Mouse (Mus musculus): Measurements from ENCODE around the gene Msi2.

Gene Msi2

DNA sequence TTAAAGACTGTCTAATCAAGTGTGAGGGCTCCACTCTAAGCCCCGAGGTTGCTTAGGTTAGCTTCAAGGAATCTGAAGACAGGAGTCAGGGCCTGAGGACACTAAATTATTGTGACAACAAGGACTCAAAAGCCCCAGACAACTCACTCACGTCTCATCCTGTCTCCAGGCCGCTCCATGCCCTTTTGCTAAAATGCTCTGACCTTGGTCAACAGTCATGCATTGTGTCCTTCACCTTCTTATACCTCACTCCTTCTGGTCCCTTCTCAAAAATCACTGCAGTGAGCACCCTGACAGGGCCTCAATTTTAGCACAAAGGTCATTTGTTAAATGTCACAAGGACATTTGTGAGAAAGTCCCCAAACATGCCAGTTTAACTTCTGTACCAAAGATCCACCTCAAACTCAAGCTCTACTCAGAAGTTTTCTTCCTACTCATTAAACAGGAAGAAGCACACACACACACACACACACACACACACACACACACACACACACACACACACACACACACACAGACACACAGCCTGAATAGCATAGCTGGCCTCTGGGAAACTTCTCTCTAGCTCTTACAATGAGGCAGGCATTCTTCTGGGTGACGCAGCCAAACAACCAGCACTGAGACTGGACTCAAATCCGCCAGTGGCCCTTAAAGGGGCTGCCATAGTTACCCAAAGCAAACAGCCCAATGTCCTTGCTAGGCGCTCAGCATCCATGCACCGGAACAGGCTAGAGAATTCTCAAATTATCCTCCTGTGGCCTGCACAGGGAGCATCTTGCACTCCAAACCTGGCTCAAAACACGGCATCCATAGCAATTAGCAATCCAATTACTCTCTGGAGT, 178.5 kb downstream of the Msi2 start:
- DNase-seq (ENCODE audit: low read depth), result no peak

- DNase-seq (ENCODE audit: low read depth), result no peak
Measured at GRCm38 (mm10) chr11:88538710-88539340, 179.5 kb downstream of the Msi2 start.

- DNase-seq (ENCODE audit: low read depth), result no peak
Measured at GRCm38 (mm10) chr11:88537344-88537743, 181.0 kb downstream of the Msi2 start.

- no peak for DNase-seq (ENCODE audit: low read depth)
Measured at GRCm38 (mm10) chr11:88536861-88537260, 181.5 kb downstream of the Msi2 start.

GRCm38 (mm10) chr11:88534331-88534929, 183.9 kb downstream of the Msi2 start:
- no peak for DNase-seq (ENCODE audit: low read depth)

GRCm38 (mm10) chr11:88532016-88532415, 186.3 kb downstream of the Msi2 start:
- no peak for DNase-seq (ENCODE audit: low read depth)

DNA sequence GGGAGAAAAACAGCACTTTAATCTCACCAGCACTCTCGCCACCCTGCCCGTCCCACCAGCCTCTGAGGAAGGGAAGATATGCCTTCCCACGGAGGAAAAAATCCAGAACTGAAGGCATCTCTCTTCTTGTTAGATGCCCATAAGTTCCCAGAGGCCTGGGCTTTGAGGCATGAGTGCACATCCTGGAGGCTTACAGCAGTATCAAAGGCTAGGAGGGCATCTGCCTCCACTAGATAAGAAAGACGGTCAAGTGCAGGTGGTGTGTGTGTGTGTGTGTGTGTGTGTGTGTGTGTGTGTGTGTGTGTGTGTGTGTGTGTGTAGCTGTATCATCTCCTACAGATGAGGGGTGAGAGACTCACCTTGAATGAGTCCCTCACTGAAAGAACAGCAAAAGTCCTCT, 188.3 kb downstream of the Msi2 start:
- peak; percentile 44 for DNase-seq (ENCODE audit: low read depth)

DNA sequence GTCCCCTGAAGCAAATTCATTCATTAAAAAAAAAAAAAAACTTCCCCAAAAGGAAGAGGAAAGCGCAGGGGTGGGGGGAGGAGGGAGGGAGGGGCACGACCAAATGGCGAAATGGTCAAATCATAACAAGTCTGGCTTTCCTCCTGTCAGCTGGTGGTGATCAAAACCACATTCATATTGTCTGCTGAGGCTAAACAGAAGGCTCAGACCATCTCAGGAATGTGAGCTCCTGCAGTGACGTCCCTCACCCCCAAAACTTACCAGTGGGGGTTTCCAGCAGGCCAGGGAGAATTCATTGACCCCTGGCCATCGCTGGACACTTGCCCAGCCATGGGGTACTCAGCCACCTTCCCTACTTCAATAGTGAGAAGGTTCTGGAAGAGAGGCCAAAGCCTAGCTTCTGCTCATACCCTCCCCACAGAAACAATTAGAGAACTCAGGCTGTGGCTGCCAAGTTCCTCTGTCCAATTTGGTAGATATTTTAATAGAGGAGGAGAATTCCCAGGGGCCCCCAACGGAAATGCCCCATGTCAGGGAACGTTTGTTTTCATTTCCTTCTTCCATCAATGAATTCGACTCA, 189.7 kb downstream of the Msi2 start:
- DNase-seq (ENCODE audit: low read depth), result no peak

GRCm38 (mm10) chr11:88526711-88527110, 191.6 kb downstream of the Msi2 start:
- no peak for DNase-seq (ENCODE audit: low read depth)

- DNase-seq (ENCODE audit: low read depth), result no peak
Measured at GRCm38 (mm10) chr11:88524790-88525575, 193.3 kb downstream of the Msi2 start.

DNA sequence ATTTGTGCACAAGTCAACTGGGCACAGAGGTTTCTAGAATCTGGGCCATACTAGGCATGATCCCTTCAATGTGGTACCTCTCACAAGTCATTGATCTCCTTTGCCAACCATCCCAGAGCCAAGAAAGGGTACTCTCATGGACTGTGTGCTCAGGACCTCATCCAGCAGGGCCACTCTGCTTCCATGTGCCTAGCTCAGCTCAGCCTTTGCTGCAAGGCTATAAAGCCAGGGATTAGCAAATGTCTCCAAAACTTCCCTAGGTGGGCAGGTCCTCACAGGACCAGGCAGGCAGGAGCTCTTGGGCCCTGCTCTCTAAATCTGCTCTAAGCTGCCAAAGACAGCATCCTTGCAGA, 193.9 kb downstream of the Msi2 start:
- no peak for DNase-seq (ENCODE audit: low read depth)

DNA sequence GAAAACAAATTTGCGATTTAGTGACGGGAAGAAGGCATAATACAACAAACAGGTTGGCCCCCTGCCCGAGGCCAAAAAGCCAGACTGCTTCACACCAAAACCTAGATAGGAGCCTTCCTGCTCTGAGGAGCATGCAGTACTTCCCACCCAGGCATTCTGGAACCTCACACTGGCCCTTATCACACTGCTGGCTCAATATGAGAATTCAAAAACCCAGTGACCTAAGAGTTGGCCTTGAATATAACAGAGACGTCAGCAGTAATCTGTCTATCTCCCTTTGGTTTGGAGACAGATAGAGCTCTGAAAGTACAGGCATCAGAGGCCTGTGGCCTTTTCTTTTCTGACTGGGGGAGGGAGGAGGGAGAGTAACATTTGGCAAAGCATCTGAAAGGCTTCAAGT, 194.4 kb downstream of the Msi2 start:
- no peak for DNase-seq (ENCODE audit: low read depth)

DNA sequence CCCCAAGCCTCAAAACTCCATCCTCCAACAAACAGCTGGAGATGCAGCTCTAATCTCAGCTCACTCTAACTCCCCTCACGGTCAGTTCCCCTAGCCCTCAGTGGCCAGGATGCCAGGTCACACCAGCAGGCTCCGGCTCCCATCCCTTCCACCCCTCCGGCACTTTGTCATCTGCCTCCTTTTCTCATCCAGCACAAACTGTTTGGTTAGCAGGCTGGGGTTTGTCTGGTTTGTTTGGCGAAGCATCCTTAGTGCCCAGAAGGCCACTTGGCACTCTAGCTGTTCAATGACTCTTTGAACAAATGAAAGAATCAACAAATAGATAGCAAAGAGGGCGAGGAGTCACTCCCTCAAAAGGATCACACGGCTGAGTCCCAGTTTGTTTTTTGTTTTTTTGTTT, 194.8 kb downstream of the Msi2 start:
- DNase-seq (ENCODE audit: low read depth), result no peak

- no peak for DNase-seq (ENCODE audit: low read depth)
Measured at GRCm38 (mm10) chr11:88522114-88522513, 196.2 kb downstream of the Msi2 start.

GRCm38 (mm10) chr11:88520951-88521730, 197.2 kb downstream of the Msi2 start:
- DNase-seq (ENCODE audit: low read depth), result no peak

GRCm38 (mm10) chr11:88518361-88518760, 200.0 kb downstream of the Msi2 start:
- DNase-seq (ENCODE audit: low read depth), result no peak

- no peak for DNase-seq (ENCODE audit: low read depth)
Measured at GRCm38 (mm10) chr11:88516596-88517485, 201.5 kb downstream of the Msi2 start.

DNA sequence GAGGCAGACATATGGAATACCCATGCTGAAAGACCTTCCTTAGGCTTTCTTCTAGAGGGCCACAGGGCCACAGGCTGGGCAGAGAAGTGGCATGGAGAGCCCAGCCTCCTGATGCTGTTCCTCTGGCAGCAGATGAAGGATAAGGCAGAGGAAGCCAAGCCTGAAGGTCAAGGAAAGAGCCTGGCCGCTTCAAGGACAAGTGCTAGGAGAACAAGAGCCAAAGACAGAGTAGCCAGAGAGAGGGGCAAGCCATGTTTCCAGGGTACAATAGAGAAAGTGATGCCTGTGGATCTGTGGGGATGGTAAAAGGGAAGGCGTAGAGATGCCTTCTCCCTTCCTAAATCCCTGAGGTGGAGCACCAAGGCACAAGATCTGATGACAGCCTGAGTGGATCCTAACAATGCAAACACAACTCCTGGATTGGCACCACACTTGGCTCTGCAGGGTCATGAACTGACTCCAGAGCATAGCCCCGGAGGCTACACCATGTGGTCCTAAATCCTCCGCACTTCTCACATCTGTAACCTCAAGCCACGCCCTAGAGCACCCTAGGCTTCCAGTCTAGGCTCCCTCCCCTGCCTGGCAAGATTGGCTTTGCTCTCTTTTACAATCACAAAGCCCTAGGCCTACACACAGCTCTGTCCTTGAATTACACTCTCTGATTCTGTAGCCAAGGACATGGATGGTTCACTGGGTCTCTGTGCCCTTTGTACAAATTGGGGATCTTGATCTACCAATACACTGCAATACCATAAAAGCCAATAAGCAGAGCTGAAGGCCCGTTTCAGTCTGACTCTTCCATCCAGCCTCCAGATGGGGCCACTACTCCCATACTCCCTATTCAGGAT, 202.4 kb downstream of the Msi2 start:
- DNase-seq (ENCODE audit: low read depth), result no peak

DNA sequence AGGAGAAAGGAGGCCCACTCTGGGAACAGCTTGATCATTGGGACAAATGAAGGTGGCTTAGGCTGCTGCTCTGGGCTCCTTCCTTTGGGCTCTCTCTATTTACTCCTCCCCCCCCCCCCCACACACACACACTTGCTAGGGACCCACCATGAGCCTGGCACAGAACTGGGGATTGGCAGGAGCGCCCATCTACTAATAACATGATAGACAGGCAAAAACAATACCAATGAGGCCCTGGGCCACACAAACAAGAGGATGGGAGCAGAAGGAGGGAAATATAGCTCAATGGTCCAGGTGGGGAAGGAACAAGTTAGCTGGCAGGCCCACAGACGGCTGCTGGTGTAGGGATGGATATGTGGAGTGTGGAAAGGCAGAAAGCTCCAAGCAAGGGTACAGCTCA, 203.0 kb downstream of the Msi2 start:
- no peak for DNase-seq (ENCODE audit: low read depth)
